Mouse (Mus musculus) thymus, postnatal 10 days (tissue): ENCODE data around the gene Hsf2bp.

Experiments
- DNase-seq, 2 experiments: peaks; one replicate each; pipeline ENCODE4 v3.0.0; 2021; ENCODE audit warnings: low spot score in 2 of 2

The Hsf2bp gene

GRCm38 (mm10) chr17:31982326-31983190 lies 53.6 kb downstream of the Hsf2bp start:
- no peak for DNase-seq

GRCm38 (mm10) chr17:31979888-31980287 lies 56.3 kb downstream of the Hsf2bp start:
- DNase-seq: no peak

- DNase-seq: no peak
Observed at GRCm38 (mm10) chr17:31977131-31977530, 59.0 kb downstream of the Hsf2bp start.

GRCm38 (mm10) chr17:31976501-31976900 lies 59.6 kb downstream of the Hsf2bp start:
- no peak for DNase-seq

- no peak for DNase-seq
Observed at GRCm38 (mm10) chr17:31974694-31975093, 61.5 kb downstream of the Hsf2bp start.

- no peak for DNase-seq
Observed at GRCm38 (mm10) chr17:31973664-31974230, 62.4 kb downstream of the Hsf2bp start.

GRCm38 (mm10) chr17:31970890-31971289 lies 65.3 kb downstream of the Hsf2bp start:
- no peak for DNase-seq

- no peak for DNase-seq
Observed at GRCm38 (mm10) chr17:31968801-31969200, 67.3 kb downstream of the Hsf2bp start.

GRCm38 (mm10) chr17:31967311-31967710 lies 68.8 kb downstream of the Hsf2bp start:
- DNase-seq: no peak

- DNase-seq: no peak
Observed at GRCm38 (mm10) chr17:31966566-31966965, 69.6 kb downstream of the Hsf2bp start.

GRCm38 (mm10) chr17:31965623-31966022 lies 70.5 kb downstream of the Hsf2bp start:
- no peak for DNase-seq

- DNase-seq: no peak
Observed at GRCm38 (mm10) chr17:31962930-31963329, 73.2 kb downstream of the Hsf2bp start.

GRCm38 (mm10) chr17:31962281-31962680 lies 73.9 kb downstream of the Hsf2bp start:
- DNase-seq: no peak

- no peak for DNase-seq
Observed at GRCm38 (mm10) chr17:31954551-31955140, 81.5 kb downstream of the Hsf2bp start.

- DNase-seq: no peak
Observed at GRCm38 (mm10) chr17:31949076-31949475, 87.1 kb downstream of the Hsf2bp start.

- no peak for DNase-seq
Observed at GRCm38 (mm10) chr17:31946436-31946835, 89.7 kb downstream of the Hsf2bp start.

- no peak for DNase-seq
Observed at GRCm38 (mm10) chr17:31943881-31944539, 92.1 kb downstream of the Hsf2bp start.

GRCm38 (mm10) chr17:31941616-31942015 lies 94.5 kb downstream of the Hsf2bp start:
- DNase-seq: no peak

GRCm38 (mm10) chr17:31940607-31941006 lies 95.5 kb downstream of the Hsf2bp start:
- no peak for DNase-seq

GRCm38 (mm10) chr17:31939292-31940060 lies 96.7 kb downstream of the Hsf2bp start:
- no peak for DNase-seq

GRCm38 (mm10) chr17:31938539-31939260 lies 97.4 kb downstream of the Hsf2bp start:
- no peak for DNase-seq
